Mouse (Mus musculus) lung, postnatal 36 days (tissue): ENCODE measurements around the gene Ttll3.

Source experiments
- DNase-seq: peaks from one replicate; pipeline ENCODE4 v3.0.0; 2022; ENCODE audit warnings: mixed read lengths

The Ttll3 gene

DNA sequence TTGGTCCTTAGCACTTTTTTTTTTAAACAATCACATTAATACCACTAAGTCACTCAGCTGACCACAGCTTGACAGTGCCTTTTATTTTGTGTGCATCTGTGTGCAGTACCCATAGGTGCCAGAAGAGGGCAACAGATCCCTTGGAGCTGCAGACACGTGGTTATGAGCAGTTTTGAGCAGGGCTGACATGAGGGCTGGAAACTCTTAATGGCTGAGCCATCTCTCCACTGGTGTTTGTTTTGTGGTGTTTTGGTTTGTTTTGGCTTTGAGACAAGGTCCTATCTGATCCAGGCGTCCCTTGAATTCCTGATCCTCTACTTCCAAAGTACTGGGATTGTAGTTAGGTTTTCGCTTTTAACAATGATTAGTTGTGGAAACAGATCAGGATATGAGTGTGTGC is 38.3 kb downstream of the Ttll3 start:
- peak; percentile 65 for DNase-seq

DNA sequence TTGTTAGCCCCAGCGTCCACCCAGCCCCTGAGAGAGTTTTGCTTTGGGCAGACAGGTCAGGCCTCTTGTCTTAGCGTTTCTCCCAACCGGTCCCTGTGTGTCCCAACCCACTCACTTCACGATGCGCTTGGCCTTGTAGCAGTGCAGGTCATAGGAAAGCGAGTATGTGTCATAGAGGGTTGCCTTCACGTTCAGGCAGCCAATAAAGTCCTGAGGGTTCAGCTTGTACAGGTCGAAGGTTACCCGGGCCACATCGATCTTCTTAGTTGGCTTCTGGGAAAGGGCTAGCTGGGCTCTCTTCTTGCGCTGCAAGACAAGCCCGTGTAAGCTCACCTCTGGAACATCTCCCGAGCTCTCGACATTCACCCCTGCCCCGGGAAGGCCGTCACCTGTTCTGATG is 38.9 kb downstream of the Ttll3 start:
- no peak for DNase-seq

DNA sequence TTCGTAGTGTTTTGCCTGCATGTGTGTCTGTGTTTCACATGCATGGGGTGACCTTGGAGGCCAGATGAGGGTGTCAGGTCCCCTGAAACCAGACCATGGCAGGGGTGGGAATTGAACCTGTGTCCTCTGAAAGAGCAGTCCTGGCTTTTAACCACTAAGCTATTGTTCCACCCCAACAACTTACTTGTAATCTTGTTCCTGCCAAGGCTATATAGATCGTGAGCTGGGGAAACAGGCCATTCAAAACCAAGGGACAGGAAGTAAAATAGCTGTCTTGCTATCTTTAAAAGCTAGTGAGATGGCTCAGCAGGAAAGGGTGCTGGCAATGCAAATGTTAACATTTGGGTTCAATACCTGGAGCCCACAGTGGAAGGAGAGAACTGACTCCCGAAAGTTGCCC is 40.9 kb downstream of the Ttll3 start:
- no peak for DNase-seq

DNA sequence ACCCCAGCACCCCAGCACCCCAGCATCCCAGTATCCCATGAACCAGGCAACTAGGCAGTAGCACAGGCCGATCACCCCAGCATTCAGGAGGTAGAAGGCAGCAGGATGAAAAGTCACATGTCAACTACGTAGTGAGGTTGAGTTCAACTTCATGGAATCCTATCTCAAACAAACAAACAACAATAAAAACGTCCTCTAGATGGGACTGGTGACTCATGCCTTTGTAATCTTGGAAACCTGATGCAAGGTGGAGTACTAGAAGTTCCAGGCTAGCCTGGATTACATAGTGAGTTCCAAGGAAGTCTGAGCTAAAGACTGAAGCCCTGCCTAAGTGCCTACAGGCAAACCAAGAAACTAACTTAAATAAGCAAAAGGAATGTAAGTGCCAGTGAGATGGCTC is 41.8 kb downstream of the Ttll3 start:
- DNase-seq: no peak

DNA sequence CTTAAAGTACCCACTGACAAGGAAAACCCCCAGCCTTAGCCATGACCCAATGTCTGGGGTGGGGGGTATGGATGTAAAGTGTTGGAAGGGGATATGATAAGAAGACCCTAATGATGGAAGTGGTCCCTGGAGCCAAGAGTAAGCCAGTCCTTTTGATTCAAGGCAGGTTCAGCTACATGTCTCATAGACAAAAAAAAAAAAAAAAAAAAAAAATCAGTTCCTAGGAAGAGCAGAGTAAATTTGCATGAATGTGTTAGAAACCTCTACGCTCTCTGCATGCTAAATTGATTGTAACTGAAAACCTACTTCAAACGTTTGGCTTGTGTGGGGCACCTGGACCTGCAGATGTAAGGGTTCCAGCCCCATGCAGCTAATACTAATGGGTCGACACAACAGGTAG is 42.7 kb downstream of the Ttll3 start:
- DNase-seq: no peak

DNA sequence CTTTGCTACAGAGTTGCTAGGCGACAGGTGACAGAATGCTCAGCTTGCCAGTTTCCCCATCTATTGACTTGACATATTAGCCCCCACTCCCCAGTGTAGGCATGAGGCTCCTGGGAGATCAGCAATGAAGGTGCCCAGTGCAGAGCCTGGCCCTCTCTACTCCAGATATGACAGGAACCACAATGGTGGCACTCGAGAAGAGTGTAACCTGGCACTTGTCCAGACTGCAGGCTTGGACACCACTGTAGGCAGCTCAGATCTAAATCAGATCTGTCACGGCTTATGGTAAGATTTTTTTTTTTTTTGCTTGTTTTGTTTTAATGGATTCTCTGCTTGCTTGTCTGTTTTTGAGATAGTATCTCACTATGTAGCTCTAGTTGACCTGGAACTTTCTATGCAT is 44.6 kb downstream of the Ttll3 start:
- no peak for DNase-seq

DNA sequence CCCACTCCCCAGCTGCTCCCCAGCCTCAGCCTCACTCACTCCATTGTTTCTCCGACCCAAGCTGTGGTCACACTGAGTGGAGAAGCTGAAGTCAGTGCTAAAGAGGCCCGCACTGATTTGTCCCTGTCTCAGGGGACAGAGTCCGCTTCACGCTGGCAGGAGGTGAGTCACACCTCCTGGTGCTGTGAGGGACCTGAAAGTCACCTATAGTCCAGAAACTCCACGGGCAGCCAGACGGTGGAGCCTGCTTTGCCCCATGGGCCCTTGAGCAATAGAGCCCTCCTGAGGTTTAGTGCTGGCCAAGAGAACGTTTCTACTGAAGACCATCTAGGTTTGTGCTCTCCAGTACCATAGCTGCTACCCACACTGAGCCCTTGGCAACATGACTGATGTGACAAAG is 45.6 kb downstream of the Ttll3 start:
- DNase-seq: no peak

DNA sequence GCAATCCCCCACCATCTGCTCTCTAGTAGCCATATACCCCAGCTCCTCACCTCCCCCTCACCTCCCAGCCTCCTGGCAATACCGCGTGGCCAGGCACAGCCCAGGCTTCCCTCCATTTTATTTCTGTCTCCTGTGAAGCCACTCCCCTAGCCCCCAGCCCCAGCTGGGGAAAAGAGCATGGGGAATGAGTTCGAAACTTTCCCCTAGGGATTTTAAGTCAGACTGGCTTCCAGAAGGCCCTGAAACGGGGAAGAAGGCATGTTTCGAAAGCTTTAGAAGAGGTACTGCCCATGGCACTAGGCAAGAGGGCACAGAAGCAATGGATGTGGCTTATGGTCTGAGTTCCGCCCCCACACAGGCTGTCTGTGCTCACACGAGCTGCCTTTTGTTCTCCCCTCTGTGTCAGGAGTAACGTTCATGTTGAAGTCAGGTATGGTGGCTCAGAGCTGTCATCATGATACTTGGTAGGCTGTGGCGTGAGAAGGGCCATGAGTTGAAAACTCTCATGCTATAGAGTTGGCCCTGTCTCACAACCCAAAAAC is 46.7 kb downstream of the Ttll3 start, which contains the start of gene Cidec:
Gene Cidec, minus strand, starts transcription at position 97 of the 542 bp plus-strand sequence.
- DNase-seq: peak; percentile 67

DNA sequence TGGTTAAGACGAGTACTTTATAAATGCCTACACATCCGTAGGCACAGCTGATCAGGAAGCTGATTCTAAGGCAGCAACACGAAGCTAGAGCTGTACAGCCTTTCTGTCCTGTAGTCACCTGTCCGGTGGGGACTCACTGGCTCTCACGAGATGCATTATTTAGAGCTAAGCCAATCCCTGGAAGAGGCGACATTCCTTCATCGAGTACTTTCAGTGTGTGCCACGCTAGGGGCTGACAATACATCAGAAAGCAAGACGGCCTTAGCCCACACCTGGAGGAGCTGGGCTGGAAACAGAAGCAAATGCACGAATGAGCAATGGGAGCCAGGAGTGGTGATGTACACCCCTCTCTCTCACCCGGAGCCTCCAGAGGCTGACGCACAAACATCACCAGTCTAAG is 48.1 kb downstream of the Ttll3 start:
- no peak for DNase-seq

DNA sequence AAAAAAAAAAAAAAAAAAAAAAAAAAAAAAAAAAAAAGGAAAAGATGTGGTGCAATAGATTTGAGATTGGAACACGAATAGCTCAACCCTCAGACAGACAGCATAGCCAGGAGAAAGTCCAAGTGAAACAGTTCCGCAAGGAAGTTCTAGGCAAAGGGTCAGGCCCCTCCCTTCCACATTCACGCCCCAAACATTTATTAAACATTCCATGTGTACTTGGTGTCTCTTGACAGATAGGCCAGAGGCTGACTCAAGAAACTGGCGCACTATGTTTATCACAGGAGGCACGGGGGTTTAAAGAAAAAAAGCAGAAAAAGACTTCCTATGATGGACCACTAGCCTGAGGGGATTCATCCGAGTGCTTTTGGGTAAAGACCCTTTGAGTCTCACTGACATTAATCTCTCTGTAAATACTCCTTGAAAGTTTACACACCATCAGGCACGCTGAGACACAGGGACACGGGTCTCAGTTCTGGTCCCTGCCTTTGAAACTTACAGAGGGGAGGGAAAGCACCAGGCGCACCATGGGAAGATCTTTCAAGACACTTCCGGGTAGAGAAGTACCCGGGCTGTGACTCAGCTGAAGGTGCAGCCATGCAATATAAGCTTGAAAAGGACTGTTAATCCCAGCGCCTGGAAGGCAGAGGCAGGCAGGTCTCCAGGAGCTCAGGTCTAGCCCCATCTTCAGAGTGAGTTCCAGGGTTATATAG is 49.8 kb downstream of the Ttll3 start:
- DNase-seq: peak; percentile 56

DNA sequence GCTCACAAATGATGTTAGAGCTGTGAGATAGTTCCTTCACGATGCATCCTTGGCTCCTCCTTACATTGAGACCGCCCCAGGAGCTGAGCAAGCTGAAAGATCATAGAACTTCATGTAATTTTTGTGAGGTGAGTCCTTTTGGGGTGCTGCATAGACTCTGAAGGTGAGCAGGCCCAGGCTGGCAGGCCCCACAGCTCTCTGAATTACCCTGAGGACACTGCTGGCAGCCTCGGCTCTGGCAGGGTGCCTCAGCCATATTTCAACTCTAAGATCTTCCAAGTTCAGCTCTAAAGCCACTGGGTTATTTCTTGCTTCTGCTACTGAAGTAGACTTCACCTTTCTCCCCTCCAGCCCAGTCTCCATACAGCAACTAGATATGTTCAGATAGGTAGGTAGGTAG is 51.6 kb downstream of the Ttll3 start:
- no peak for DNase-seq

DNA sequence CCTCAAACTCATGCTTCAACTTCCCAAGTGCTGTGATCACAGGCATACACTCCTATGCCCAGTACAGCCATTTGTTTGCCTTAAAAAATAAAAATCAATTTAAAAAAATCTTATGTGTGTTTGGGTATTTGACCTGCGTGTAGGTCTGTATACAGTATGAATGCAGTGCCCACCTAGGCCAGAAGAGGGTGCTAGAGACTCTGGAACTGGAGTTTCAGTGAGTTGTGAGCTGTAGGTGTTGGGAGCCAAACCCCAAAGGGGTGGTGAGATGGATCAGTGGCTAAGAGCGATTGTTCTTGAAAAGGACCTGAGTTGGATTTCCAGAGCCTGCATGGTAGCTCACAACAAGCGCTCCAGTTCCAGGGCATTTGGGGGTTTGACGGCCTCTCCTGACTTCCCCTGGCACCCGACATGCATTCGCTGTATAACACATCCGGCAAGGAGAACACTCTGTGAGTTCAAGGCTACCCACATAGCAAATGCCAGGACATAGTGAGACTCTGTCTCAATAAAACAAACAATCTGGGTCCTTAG is 52.2 kb downstream of the Ttll3 start:
- peak; percentile 93 for DNase-seq

DNA sequence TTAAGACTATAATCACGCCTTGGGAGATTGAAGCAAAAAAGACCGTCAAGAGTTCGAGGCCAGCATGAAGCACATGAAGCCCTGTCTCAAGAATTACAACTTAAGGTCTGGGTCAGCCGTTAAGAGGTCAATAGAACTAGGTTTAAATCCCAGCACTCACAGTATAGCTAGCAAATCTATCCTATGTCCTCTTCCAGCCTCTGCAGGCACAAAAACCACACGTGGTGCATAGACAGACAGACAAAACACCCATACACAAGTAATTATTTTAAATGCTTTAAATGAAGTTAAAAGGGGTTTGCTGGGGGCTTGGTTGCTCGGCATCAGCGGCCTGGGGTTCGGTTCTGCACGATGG is 53.0 kb downstream of the Ttll3 start:
- no peak for DNase-seq

DNA sequence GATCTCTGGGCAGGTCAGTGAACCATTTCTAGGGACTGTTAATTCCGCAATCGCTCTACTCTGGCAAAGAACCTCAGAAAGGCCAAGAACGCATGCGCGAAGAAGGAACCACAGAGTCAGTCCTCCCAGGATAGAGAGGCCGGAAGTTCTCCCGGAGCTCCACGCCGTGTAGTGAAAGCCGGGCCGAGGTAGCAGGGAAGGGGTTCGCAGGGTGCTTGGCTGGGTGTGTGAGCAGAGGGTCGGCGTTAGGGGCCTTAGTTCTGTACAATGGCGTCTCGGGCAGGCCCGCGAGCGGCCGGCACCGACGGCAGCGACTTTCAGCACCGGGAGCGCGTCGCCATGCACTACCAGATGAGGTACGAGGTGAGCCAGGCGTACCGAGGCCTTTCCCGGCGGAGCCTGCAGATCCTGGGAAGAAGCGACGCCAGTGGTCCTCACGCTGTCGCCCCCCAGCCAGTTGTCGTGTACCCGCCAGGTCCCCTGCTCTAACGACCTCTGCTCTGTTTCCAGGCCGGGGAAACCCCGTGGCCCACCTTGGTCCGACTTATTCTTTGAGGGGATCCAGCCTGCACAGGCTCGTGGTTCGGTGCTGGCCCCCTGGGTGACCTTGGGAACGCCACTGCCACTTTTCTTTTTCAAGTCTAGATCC is 53.5 kb downstream of the Ttll3 start, which contains the start of gene Jagn1:
Gene Jagn1, plus strand, starts transcription at position 128 of the 649 bp plus-strand sequence.
- peak; percentile 96 for DNase-seq

DNA sequence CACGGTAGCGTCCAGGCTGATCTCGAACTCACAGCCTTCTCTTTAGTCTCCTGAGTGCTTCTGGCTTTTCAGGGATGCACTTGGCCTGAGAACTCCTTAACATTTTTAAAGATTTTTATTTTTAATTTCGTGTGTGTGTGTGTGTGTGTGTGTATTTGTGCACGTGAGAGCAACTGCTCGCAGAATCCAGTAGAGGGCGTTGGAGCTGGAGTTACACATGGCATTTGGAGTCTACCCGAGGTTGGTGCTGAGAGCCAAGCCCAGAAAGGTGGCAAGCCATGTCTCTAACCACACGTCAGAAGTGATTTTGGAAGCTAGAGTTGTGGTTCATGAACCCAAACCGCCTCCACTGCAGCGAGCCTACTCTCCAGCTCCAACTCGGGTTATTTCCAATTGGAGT is 54.0 kb downstream of the Ttll3 start:
- DNase-seq: no peak

DNA sequence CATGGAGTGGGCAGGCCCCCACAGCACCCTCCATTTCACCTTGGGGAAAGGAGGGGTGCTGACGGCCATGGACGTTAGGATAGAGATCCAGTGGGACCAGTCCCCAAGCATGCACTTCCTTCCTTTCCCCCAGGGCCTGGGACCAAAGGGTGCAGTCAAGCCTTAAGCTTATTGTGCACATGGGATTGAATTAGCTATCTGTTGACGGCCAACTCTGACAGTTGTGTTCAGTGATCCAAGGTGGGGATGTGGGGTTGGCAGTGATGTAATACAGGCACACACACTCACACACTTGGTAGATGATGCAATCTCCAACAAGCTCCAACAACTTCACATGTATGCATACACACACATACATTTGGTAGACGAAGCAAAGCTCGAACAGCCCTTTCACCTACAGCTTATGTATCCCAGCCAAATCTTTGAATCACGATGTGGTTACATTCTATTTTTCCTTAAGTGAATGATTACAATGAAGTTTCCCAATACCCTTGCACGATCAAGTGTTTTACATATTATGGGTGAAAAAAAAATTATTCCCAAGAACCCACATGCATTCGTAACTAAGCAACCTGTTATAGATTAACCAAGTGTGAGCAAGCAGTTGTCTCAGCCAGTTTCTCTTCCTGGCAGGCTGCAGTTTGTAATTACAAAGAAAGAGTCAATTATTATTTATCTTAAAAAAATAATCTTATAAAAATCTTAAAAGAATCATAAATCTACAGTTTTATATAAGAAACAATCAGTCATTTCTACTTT is 55.3 kb downstream of the Ttll3 start:
- no peak for DNase-seq

DNA sequence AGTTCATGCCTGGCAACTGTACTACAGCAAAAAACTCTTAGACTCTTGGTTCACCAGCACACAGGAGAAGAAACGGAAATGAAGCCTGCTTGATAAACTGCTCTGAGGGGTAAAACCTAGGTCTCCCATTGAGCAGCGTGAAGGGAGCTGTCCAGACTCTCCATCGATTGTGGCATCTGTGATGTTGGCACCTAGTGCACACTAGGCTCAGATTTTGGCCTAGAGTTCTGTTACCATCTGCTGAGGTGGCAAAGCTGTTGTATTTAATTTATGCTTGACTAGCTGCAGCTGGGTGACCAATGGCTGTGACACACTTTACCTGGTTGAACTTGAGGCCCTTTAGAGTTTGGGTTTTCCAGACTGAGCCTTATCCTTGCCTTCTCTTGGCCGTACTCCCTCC is 58.6 kb downstream of the Ttll3 start:
- DNase-seq: no peak

DNA sequence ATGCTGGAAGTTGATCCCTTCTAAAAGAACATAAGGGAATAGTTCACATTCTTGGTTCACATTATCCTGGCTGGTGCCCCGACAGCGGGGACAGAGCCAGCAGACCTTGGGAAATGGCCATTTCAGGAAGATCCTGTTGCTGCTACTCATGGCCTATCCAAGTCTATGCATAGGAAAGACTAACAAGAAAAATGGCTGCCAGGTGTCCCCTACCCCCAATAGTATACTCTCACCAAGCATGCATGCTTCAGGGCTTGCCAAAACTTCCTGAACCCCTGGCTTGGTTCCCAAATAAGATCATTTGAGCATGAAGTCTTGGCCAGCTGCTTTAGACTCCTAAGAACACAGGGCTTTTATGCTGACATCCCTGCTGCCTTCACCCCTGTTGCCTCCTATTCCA is 62.8 kb downstream of the Ttll3 start:
- DNase-seq: no peak

DNA sequence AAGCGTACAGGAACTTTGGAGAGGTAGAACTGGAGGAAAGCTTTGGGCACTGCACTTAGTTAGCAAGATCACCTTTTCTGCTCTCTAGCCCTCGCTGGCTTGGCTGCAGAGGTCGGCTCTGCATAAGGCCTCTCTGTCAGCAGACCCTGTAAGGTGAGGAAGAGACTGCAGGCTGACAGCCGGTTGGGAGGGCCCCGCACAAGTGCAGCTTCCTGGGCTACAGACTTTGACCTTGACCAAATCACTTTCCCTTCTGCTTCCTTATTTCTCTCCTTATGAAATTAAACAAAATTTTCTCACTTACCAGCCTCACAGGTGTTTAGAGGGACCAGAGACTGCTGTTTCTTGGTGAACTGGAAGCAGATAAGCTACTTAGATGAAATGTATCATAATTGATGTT is 65.9 kb downstream of the Ttll3 start:
- DNase-seq: no peak

DNA sequence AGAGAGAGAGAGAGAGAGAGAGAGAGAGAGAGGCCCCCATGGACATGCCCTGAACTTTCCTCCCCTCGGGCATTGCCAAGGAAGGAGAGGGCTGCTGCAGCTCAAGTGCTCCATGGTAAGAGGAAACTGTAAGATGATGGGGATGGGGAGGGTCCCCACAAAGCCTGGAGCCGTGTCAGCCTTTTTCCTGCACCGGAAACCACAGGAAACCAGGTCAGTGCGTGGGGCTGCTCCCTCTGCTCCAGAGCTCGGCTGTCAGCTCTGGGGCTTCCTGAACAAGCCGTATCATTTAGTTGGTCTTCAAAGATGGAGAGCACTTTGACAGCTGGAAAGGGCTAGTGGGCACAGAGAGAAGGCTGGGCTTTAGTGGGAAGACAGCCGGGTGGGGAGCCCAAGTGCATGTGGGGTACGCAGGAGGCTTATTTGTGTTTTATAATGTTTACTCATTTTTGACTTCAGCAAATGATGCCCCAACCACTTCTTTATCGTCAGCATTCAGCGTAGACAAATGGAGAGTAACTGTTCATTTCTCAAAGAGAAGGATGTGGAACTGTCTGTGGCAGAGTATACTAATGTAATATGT is 69.0 kb downstream of the Ttll3 start, which contains the start of gene Il17re:
Gene Il17re, plus strand, starts transcription at position 533 of the 583 bp plus-strand sequence.
- DNase-seq: no peak

DNA sequence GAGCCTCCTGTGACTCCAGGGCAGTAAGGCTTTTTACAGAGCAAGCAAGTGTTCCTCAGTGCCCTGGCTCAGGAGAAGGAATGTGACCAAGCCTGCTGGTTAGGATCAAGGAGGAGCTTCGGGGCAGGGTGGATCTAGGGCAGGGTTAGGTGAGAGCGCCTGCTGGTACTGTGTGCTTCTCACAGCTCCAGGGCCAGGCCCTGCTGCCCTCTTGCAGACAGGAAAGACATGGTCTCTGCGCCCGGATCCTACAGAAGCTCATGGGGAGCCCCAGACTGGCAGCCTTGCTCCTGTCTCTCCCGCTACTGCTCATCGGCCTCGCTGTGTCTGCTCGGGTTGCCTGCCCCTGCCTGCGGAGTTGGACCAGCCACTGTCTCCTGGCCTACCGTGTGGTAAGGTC is 69.6 kb downstream of the Ttll3 start:
- DNase-seq: peak; percentile 81

DNA sequence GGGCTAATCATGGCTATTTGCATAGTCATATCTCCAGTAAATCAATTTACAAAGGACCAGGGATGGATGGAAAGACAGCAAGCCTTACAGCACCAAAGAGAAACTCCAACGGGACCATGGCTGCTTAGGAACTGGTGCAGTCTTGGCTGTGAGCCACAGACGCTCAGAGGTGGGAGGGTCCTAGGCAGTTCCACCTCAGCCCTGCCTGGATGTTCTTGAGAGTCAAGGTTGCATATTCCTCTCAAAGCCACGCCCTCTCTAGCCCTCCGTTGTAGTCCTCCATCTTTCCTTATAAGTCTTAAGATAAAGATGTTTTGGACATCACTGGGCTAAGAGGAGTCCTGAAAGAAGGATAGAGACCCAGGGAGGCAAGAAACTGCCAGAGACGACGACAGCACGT is 75.0 kb downstream of the Ttll3 start:
- no peak for DNase-seq
